Mouse (Mus musculus) neural tube, embryonic 14.5 days (tissue): ENCODE measurements at regions not wholly inside any gene's neighbourhood (a gene's known extent, or its start where the extent isn't known, plus 50 kb on each side); places are given as distances from the start of the nearest gene placed in this dataset.

Source experiments
- ATAC-seq: fragments of 200-750 bp; cut with Nextera tagmentation; 2 replicates; pipeline ENCODE4 v1.8.0; 2017; ENCODE audit warnings: low read depth, mild to moderate bottlenecking, moderate TSS enrichment, moderate library complexity
- H3K27ac ChIP-seq: fragments of 300-500 bp; sonication (generic); 2 replicates; pipeline ENCODE4 v1.5.1; 2014; ENCODE audit warnings: low read depth, mild to moderate bottlenecking, control low read depth, low read length, moderate library complexity, mixed read lengths
- H3K27me3 ChIP-seq: fragments of 300-500 bp; sonication (generic); 2 replicates; pipeline ENCODE4 v1.6.1; 2014; ENCODE audit warnings: low read length; ENCODE audit not compliant: control insufficient read depth, insufficient read depth
- H3K36me3 ChIP-seq: fragments of 300-500 bp; sonication (generic); 2 replicates; pipeline ENCODE4 v1.6.1; 2014; ENCODE audit warnings: low read length, mixed read lengths; ENCODE audit not compliant: control insufficient read depth, insufficient read depth
- H3K4me1 ChIP-seq: fragments of 300-500 bp; sonication (generic); 2 replicates; pipeline ENCODE4 v1.6.1; 2014; ENCODE audit warnings: low read length; ENCODE audit not compliant: control insufficient read depth, insufficient read depth
- H3K4me2 ChIP-seq: fragments of 300-500 bp; sonication (generic); 2 replicates; pipeline ENCODE4 v1.6.1; 2014; ENCODE audit warnings: mild to moderate bottlenecking, low read depth, low read length, control low read depth
- H3K4me3 ChIP-seq: fragments of 300-500 bp; sonication (generic); 2 replicates; pipeline ENCODE4 v1.5.1; 2014; ENCODE audit warnings: low read depth, low read length, control low read depth, mixed read lengths
- H3K9ac ChIP-seq: fragments of 300-500 bp; sonication (generic); replicated peaks from 2 replicates; pipeline ENCODE4 v1.6.1; 2014; ENCODE audit warnings: low read depth, mild to moderate bottlenecking, control low read depth, low read length, mixed read lengths
- H3K9me3 ChIP-seq: fragments of 300-500 bp; sonication (generic); 2 replicates; pipeline ENCODE4 v1.6.1; 2016; ENCODE audit warnings: low read length; ENCODE audit not compliant: control insufficient read depth
- WGBS: fragments of 180-500 bp; shearing (Covaris S2); extraction: QIAGEN DNeasy Blood & Tissue Kit; methylation state at CpG from one replicate; pipeline ENCODE4 v1.1.7; 2014; 5-methylcytosine and 5-hydroxymethylcytosine counted together

DNA sequence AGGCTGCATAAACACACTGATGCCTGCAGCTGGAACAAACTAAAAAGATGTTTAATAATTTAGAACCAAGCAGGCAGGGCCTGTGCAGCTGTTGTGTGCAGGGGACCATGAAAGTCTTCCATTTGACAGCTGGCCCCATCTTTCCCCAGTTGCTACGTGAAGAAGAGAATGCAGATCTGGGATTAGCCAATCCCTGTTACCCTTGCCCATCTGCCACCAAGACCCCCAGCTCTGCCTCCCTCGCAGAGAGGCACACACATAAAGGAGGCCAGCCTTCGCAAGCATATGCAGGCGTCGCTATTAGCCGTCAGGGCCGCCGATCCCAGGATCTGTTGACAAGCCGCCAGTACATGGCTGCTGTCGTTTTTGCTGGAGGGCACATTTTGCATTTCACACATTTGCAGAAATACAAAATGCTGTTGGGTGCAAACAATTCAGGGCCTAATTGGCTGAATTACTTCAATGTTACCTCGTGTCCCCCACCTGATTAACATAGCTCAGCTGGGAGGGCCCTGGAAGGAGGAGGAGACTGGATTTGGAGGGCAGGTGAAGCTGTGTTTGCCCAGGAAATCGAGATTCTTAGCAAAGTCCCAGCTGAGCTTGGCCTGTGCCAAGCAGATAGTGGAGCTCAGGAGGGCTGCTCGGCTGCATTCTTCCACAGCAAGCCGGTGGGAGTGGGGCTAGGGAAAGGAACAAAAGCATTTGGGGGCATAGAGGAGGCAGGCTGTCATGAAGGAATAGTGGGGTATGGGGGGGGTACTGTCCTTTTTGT is 367.6 kb upstream of the Mki67 start:
- H3K4me2 ChIP-seq: no peak overlapping the region
- no peak overlapping the region for H3K4me3 ChIP-seq
- no peaks in the 10 kb centered on the region for H3K9me3 ChIP-seq
- H3K27me3 ChIP-seq: no peaks in the 10 kb centered on the region
- no peak overlapping the region for H3K9ac ChIP-seq
- WGBS: 15% methylated on average over 14 of the region's 14 CpGs
- peak; percentile 86 for ATAC-seq
- peak overlapping the region; percentile 77 for H3K27ac ChIP-seq
- peaks cover 18% of the 10 kb centered on the region for H3K4me1 ChIP-seq
- no peaks in the 10 kb centered on the region for H3K36me3 ChIP-seq

DNA sequence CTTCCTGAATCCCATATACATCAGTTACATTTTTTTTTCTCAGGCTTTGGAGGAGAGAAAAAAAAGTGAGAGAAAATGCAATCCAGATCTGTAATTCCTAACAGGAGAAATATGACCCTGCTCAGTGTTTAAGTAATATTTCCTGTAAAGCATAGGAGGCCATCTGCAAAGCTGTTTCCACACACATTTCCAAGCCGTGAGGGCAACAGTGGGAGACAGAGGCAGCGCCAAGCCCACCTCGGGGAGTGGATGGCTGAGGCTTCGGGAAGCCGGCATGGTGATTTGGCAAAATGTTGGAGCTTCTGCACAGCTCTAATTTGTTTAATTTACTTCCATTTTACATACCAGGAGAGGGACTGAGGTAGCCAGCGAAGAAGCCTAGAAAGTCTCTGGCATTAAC is 372.6 kb upstream of the Mki67 start:
- Histone ChIP-seq H3K9ac (no peak overlapping the region), H3K27me3 (no peaks in the 10 kb centered on the region), H3K36me3 (no peaks in the 10 kb centered on the region), H3K4me1 (peaks cover 6% of the 10 kb centered on the region; the same call in 1 of the 2 replicates), H3K4me3 (no peak overlapping the region), H3K9me3 (no peaks in the 10 kb centered on the region), H3K4me2 (no peak overlapping the region), H3K27ac (no peak overlapping the region)
- no peak for ATAC-seq
- WGBS: 59% methylated on average over 6 of the region's 6 CpGs

DNA sequence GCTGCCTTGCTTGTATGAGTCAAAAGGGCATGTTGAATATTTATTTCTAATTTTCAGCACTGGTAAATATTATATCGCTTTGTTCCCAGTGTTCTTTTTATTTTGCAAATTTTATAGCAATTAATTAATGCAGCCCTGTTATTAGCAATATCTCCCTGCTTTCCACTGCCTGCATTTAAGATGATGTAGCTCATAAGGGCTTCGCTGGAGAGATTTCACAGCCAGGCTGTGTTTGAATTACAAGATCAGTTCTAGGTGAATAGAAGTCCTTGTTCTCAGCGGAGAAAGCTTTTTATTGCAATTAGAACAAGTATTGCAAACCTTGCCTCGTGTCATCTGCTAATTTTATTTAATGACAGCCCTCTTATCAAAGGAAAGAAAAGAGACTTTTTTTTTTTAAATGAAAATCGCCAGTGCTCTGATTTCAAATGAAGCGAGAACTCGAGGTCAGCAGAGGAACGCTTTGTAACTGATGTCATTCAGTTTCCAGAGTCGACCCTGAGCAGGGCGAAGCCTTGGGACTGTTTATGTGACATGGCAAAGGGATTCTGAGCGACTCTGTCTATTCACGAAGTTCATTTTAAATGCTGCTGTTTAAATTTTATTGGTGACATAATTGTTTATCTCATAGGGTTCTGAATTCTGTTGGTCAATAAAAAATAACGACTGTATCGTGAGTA is 378.7 kb upstream of the Mki67 start:
- no peak overlapping the region for H3K27ac ChIP-seq
- peaks cover 4% of the 10 kb centered on the region; the same call in 1 of the 2 replicates for H3K4me1 ChIP-seq
- 42% methylated on average over 14 of the region's 14 CpGs for WGBS

DNA sequence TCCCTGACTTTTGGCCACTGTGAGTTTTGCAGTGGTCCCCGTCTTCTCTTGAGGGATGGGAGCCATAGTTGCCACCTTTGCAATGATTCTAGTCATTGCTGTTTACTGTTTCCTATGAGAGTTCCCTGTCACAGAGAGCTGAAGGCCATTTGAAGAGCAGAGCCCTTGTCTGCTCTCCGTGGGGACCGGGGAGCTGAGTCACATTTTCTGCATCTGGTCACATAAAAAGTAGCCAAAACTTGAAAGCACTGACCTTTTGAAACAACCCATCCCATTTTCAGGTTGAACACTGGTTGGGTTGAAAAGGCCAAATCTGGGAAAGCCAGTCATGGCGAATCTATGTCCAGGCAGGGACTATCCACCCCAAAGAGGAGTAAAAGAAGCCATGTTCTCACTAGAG is 387.9 kb upstream of the Mki67 start:
- H3K4me3 ChIP-seq: no peak overlapping the region
- H3K9me3 ChIP-seq: no peaks in the 10 kb centered on the region
- no peaks in the 10 kb centered on the region for H3K36me3 ChIP-seq
- H3K4me2 ChIP-seq: no peak overlapping the region
- H3K27me3 ChIP-seq: no peaks in the 10 kb centered on the region
- 88% methylated on average over 4 of the region's 4 CpGs for WGBS
- no peak overlapping the region for H3K9ac ChIP-seq
- no peaks in the 10 kb centered on the region for H3K4me1 ChIP-seq
- no peak for ATAC-seq
- H3K27ac ChIP-seq: no peak overlapping the region

More for the DNA sequence above, 378.7 kb upstream of the Mki67 start:
- H3K9me3 ChIP-seq: no peaks in the 10 kb centered on the region
- no peak for ATAC-seq
- no peak overlapping the region for H3K9ac ChIP-seq
- no peaks in the 10 kb centered on the region for H3K27me3 ChIP-seq
- no peaks in the 10 kb centered on the region for H3K36me3 ChIP-seq
- no peak overlapping the region for H3K4me2 ChIP-seq
- no peak overlapping the region for H3K4me3 ChIP-seq

DNA sequence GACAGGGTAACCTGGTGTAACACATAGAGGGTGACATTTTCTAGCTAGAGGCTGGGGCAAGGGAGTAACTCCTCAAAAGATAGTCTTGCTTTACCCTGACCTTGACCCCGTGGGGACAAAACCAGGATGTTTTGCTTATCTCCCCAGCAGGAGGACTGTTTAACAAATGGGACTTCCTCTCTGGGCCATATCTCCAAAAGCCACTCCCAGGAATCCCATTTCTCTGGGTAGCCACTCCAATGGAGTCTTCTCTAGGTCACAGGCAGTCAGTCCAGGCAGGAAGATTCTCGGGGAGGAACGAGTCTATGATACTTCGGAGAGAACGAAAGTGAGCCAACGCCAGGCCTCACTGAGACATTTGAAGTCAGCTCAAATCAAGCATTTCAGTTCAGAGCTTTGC is 396.0 kb upstream of the Mki67 start:
- Histone ChIP-seq H3K4me1 (no peaks in the 10 kb centered on the region), H3K36me3 (no peaks in the 10 kb centered on the region), H3K4me3 (no peak overlapping the region), H3K4me2 (no peak overlapping the region), H3K27me3 (no peaks in the 10 kb centered on the region), H3K9me3 (no peaks in the 10 kb centered on the region), H3K27ac (no peak overlapping the region), H3K9ac (no peak overlapping the region)
- 40% methylated on average over 6 of the region's 6 CpGs for WGBS
- ATAC-seq: no peak

DNA sequence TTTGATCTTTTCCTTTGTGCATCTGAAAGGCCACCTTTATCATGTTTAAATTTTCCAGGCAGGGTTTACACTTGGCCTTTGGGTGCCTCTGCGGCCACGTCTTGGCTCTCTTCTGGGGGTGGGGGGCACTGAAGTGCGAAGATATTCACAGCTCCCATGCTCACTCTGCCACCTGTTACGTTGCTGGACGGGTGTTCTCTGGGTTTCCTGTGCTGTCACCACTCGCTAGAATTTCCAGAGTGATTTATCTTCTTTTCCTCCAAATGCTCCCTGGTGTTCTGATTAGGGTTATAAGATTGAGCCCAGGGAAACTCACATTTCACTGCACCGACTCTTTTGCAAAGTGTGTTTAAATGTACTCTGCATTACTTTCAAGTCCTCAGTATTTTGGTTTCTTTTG is 404.8 kb upstream of the Mki67 start:
- 40% methylated on average over 7 of the region's 7 CpGs for WGBS
- Histone ChIP-seq H3K4me2 (no peak overlapping the region), H3K9ac (no peak overlapping the region), H3K36me3 (no peaks in the 10 kb centered on the region), H3K9me3 (no peaks in the 10 kb centered on the region), H3K27me3 (no peaks in the 10 kb centered on the region), H3K27ac (no peak overlapping the region), H3K4me1 (no peaks in the 10 kb centered on the region), H3K4me3 (no peak overlapping the region)
- no peak for ATAC-seq

DNA sequence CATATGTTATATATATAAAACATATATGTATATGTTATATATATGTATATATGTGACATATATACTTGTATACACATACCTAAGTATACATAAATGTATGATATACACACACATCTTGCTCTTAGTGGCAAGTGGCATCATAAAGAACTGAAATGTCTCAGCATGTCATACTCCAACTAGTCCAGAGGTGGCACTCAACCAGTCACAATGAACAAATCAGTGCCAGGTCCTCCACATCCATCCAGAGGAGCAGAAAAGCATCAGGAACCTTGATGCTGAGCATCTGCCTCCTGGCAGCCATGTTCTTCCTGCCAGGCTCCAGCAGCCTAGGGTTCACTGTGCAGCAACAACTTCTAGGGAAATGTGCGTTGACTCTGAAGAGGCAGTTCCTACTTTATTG is 405.2 kb upstream of the Mki67 start:
- no peaks in the 10 kb centered on the region for H3K36me3 ChIP-seq
- no peaks in the 10 kb centered on the region for H3K9me3 ChIP-seq
- H3K4me2 ChIP-seq: no peak overlapping the region
- 88% methylated on average over 1 of the region's 1 CpGs for WGBS
- H3K9ac ChIP-seq: no peak overlapping the region
- no peak overlapping the region for H3K4me3 ChIP-seq
- H3K27ac ChIP-seq: no peak overlapping the region
- H3K27me3 ChIP-seq: no peaks in the 10 kb centered on the region
- no peaks in the 10 kb centered on the region for H3K4me1 ChIP-seq
- ATAC-seq: no peak

DNA sequence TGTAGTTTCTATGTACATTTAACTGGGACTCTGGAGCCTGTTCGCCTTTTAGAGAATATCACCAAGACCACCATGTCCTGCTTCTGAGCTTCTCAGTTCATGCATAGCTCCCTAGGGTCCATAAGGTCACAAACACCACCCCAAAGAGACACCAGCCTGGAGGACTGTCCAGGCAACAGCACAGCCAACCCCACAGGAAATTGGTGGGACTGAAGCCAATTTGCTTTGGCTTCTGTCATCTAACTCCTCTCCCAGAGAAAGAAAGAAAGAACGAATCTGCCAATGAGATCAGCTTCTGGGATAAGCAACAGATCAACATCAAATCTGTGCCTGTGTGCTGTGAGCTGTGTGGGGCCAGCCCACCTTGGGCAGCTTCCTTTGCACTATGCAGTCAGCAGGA is 408.6 kb upstream of the Mki67 start:
- no peak overlapping the region for H3K4me2 ChIP-seq
- no peak overlapping the region for H3K27ac ChIP-seq
- H3K4me1 ChIP-seq: no peaks in the 10 kb centered on the region
- H3K36me3 ChIP-seq: no peaks in the 10 kb centered on the region
- no peak overlapping the region for H3K4me3 ChIP-seq
- H3K9ac ChIP-seq: no peak overlapping the region
- H3K27me3 ChIP-seq: no peaks in the 10 kb centered on the region
- no peaks in the 10 kb centered on the region for H3K9me3 ChIP-seq
- ATAC-seq: no peak
- 79% methylated on average over 2 of the region's 2 CpGs for WGBS

DNA sequence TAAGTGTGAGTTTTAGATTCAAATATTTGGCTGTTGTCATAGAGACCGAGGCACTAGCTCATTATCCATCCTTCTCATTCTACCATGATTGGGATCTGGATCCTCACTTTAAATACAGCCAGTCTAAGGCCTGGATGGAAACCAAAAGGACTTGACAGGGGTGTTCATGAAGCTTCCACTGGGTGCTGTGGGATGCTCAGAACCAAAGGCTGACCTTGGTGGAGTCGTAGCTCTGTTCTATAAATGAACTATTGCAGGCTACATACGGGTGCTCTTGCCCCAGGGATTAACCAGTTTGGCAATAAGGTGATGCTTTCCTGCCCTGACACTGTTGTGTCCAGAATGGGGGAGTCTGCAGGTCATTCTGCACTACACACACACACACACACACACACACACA is 410.2 kb upstream of the Mki67 start:
- Histone ChIP-seq H3K36me3 (no peaks in the 10 kb centered on the region), H3K4me1 (no peaks in the 10 kb centered on the region), H3K27ac (no peak overlapping the region), H3K9ac (no peak overlapping the region), H3K27me3 (no peaks in the 10 kb centered on the region), H3K4me2 (no peak overlapping the region), H3K4me3 (no peak overlapping the region), H3K9me3 (no peaks in the 10 kb centered on the region)
- WGBS: 92% methylated on average over 3 of the region's 3 CpGs
- no peak for ATAC-seq
